Mouse (Mus musculus) bone marrow, adult 2 months (tissue): ENCODE data around the gene Cox6a2.

Experiments used
- CTCF ChIP-seq: fragments of 200-500 bp; IDR thresholded peaks from 2 replicates; pipeline ENCODE4 v1.5.1; 2011; ENCODE audit warnings: low read length, control low read depth; ENCODE audit not compliant: control insufficient read depth, insufficient read depth
- POLR2A ChIP-seq: fragments of 200-500 bp; IDR thresholded peaks from 2 replicates; pipeline ENCODE4 v1.6.1; 2011; ENCODE audit warnings: low read depth, mild to moderate bottlenecking, control low read depth, low read length, borderline replicate concordance; ENCODE audit not compliant: control insufficient read depth

DNA sequence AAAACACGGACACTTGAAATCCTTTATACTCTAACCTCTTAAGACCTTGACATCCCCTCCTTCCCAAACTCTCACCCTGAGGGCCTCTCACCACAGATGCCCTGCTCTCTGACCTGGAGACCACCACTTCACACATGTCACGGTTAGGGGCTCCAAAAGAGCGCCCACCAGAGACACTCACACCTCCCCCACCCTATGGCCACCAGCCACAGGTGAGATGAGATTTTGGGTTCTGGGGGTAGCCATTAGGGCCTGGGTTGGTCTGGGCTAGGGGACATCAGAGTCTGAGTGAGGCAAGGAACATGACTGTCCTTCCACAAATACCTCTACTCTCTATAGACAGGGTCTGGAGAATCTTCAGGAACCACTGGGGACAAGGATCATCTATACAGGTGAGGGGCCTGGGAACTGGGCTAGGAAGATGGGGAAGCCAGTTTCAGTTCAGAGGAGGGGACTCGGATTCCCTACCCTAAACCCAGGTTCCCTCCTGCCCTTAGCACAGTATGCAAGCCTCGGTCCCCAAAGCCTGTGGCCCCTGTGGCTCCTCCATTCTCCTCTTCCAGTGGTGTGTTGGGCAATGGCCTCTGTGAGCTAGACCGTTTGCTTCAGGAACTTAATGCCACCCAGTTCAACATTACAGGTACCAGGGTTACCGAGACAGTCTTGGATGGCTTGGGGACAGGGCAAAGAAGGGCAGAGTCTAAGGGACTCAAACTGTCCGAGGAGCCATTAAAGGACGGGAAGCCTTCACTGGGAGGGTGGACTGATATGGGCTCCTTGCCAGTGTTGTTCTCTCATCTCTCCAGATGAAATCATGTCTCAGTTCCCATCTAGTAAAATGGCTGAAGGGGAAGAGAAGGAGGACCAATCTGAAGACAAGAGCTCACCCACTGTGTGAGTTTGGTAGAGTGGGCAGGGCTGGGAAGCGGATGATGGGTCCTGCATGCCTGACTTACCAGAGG is 42.2 kb upstream of the Cox6a2 start:
- TF ChIP-seq CTCF: no peak
- TF ChIP-seq POLR2A: no peak
